Mouse (Mus musculus) hindbrain, embryonic 10.5 days (tissue): ENCODE results near the gene Pah. TPM values are rescaled to one million over a fixed set of nuclear protein-coding genes. Genes with fewer than 3 reads are reported as not detected.
A peak's percentile ranks its signal among the peaks of the same experiment; 100 is the strongest.

ENCODE experiments used
- DNase-seq: peaks from one replicate; pipeline ENCODE4 v3.0.0-alpha.2; 2017; ENCODE audit warnings: low spot score
- H3K27ac ChIP-seq: fragments of 300-500 bp; sonication (generic); 2 replicates; pipeline ENCODE4 v1.5.1; 2016; ENCODE audit warnings: mild to moderate bottlenecking, moderate library complexity
- H3K27me3 ChIP-seq: fragments of 300-500 bp; sonication (generic); 2 replicates; pipeline ENCODE4 v1.6.1; 2016; ENCODE audit warnings: mild to moderate bottlenecking; ENCODE audit not compliant: poor library complexity, insufficient read depth, severe bottlenecking
- H3K36me3 ChIP-seq: fragments of 300-500 bp; sonication (generic); 2 replicates; pipeline ENCODE4 v1.6.1; 2016; ENCODE audit warnings: mild to moderate bottlenecking, moderate library complexity
- H3K4me1 ChIP-seq: fragments of 300-500 bp; sonication (generic); replicated peaks from 2 replicates; pipeline ENCODE4 v1.6.1; 2016; ENCODE audit warnings: mild to moderate bottlenecking
- H3K4me3 ChIP-seq: fragments of 300-500 bp; sonication (generic); 2 replicates; pipeline ENCODE4 v1.5.1; 2016; ENCODE audit warnings: mild to moderate bottlenecking, moderate library complexity
- H3K9me3 ChIP-seq: fragments of 300-500 bp; sonication (generic); 2 replicates; pipeline ENCODE4 v1.6.1; 2016; ENCODE audit warnings: mild to moderate bottlenecking, moderate library complexity
- WGBS: fragments of 180-500 bp; shearing (Covaris S2); methylation state at CpG from one replicate; pipeline ENCODE4 v1.1.7; 2016; 5-methylcytosine and 5-hydroxymethylcytosine counted together
- polyA plus RNA-seq: library from polyadenylated mRNA; unstranded; fragments of >200 nt; fragmentation: Nextera tagmentation; extraction: Ambion mirVana; gene quantifications from 2 replicates; pipeline ENCODE4 v1.2.1, GENCODE M21; 2016

Pah gene
- polyA plus RNA-seq, 1 experiment from 2014 or later: not detected

GRCm38 (mm10) chr10:87520401-87521116 lies 1.0 kb upstream of the Pah start:
- H3K9me3 ChIP-seq: no peaks in the 10 kb centered on the region
- H3K4me3 ChIP-seq: no peak overlapping the region
- H3K27ac ChIP-seq: no peak overlapping the region
- WGBS: 82% methylated on average over 4 of the region's 4 CpGs
- peaks cover 5% of the 10 kb centered on the region; the same call in 1 of the 2 replicates for H3K4me1 ChIP-seq
- H3K36me3 ChIP-seq: no peaks in the 10 kb centered on the region
- H3K27me3 ChIP-seq: peaks cover 6% of the 10 kb centered on the region; the same call in 1 of the 2 replicates
- DNase-seq: no peak

GRCm38 (mm10) chr10:87534172-87534571 lies 12.6 kb downstream of the Pah start:
- WGBS: 84% methylated on average over 1 of the region's 1 CpGs
- H3K4me1 ChIP-seq: no peaks in the 10 kb centered on the region
- H3K4me3 ChIP-seq: no peak overlapping the region
- H3K36me3 ChIP-seq: no peaks in the 10 kb centered on the region
- H3K27me3 ChIP-seq: no peaks in the 10 kb centered on the region
- no peak for DNase-seq
- H3K27ac ChIP-seq: no peak overlapping the region
- H3K9me3 ChIP-seq: no peaks in the 10 kb centered on the region

GRCm38 (mm10) chr10:87545759-87546158 lies 24.2 kb downstream of the Pah start:
- Histone ChIP-seq H3K4me3 (no peak overlapping the region), H3K27ac (no peak overlapping the region), H3K36me3 (no peaks in the 10 kb centered on the region), H3K27me3 (peaks cover 48% of the 10 kb centered on the region), H3K4me1 (peaks cover 14% of the 10 kb centered on the region), H3K9me3 (no peaks in the 10 kb centered on the region)
- DNase-seq: no peak
- 88% methylated on average over 8 of the region's 8 CpGs for WGBS

GRCm38 (mm10) chr10:87546299-87547234 lies 25.0 kb downstream of the Pah start:
- 60% methylated on average over 19 of the region's 19 CpGs for WGBS
- H3K4me3 ChIP-seq: no peak overlapping the region
- H3K9me3 ChIP-seq: no peaks in the 10 kb centered on the region
- H3K4me1 ChIP-seq: peaks cover 14% of the 10 kb centered on the region
- DNase-seq: peak; percentile 36
- peaks cover 50% of the 10 kb centered on the region for H3K27me3 ChIP-seq
- H3K36me3 ChIP-seq: no peaks in the 10 kb centered on the region
- no peak overlapping the region for H3K27ac ChIP-seq

GRCm38 (mm10) chr10:87552726-87553125 lies 31.1 kb downstream of the Pah start:
- Histone ChIP-seq H3K36me3 (no peaks in the 10 kb centered on the region), H3K27ac (no peak overlapping the region), H3K4me3 (peak overlapping the region; percentile 23; the same call in 1 of the 2 replicates), H3K9me3 (no peaks in the 10 kb centered on the region), H3K27me3 (peaks cover 43% of the 10 kb centered on the region), H3K4me1 (peaks cover 3% of the 10 kb centered on the region)
- WGBS: 32% methylated on average over 8 of the region's 8 CpGs
- peak; percentile 54 for DNase-seq

- Histone ChIP-seq H3K27ac (no peak overlapping the region), H3K9me3 (no peaks in the 10 kb centered on the region), H3K27me3 (peaks cover 21% of the 10 kb centered on the region), H3K36me3 (no peaks in the 10 kb centered on the region), H3K4me1 (peaks cover 3% of the 10 kb centered on the region), H3K4me3 (no peak overlapping the region)
- no peak for DNase-seq
- 63% methylated on average over 2 of the region's 2 CpGs for WGBS
Observed at GRCm38 (mm10) chr10:87556441-87556840, 34.8 kb downstream of the Pah start.

GRCm38 (mm10) chr10:87563818-87564217 lies 42.2 kb downstream of the Pah start:
- Histone ChIP-seq H3K27ac (no peak overlapping the region), H3K36me3 (no peaks in the 10 kb centered on the region), H3K9me3 (no peaks in the 10 kb centered on the region), H3K4me3 (no peak overlapping the region), H3K4me1 (peaks cover 6% of the 10 kb centered on the region; the same call in 1 of the 2 replicates), H3K27me3 (no peaks in the 10 kb centered on the region)
- WGBS: 59% methylated on average over 9 of the region's 9 CpGs
- DNase-seq: no peak

GRCm38 (mm10) chr10:87565712-87566111 lies 44.1 kb downstream of the Pah start:
- H3K9me3 ChIP-seq: no peaks in the 10 kb centered on the region
- no peak overlapping the region for H3K4me3 ChIP-seq
- DNase-seq: no peak
- peaks cover 6% of the 10 kb centered on the region; the same call in 1 of the 2 replicates for H3K4me1 ChIP-seq
- 70% methylated on average over 2 of the region's 2 CpGs for WGBS
- H3K27me3 ChIP-seq: no peaks in the 10 kb centered on the region
- H3K36me3 ChIP-seq: no peaks in the 10 kb centered on the region
- H3K27ac ChIP-seq: no peak overlapping the region

GRCm38 (mm10) chr10:87572500-87572899 lies 50.9 kb downstream of the Pah start:
- Histone ChIP-seq H3K4me1 (no peaks in the 10 kb centered on the region), H3K4me3 (no peak overlapping the region), H3K36me3 (no peaks in the 10 kb centered on the region), H3K27ac (no peak overlapping the region), H3K27me3 (no peaks in the 10 kb centered on the region), H3K9me3 (no peaks in the 10 kb centered on the region)
- WGBS: 84% methylated on average over 4 of the region's 4 CpGs
- DNase-seq: no peak

- Histone ChIP-seq H3K9me3 (no peaks in the 10 kb centered on the region; the same call in 1 of the 2 replicates), H3K4me1 (no peaks in the 10 kb centered on the region), H3K4me3 (no peak overlapping the region), H3K27ac (no peak overlapping the region), H3K27me3 (no peaks in the 10 kb centered on the region), H3K36me3 (no peaks in the 10 kb centered on the region)
- peak; percentile 37 for DNase-seq
- WGBS: 72% methylated on average over 1 of the region's 1 CpGs
Observed at GRCm38 (mm10) chr10:87586696-87587095, 65.1 kb downstream of the Pah start.

GRCm38 (mm10) chr10:87593916-87594315 lies 72.3 kb downstream of the Pah start:
- H3K4me1 ChIP-seq: no peaks in the 10 kb centered on the region
- no peaks in the 10 kb centered on the region for H3K36me3 ChIP-seq
- no peak overlapping the region for H3K4me3 ChIP-seq
- no peak overlapping the region for H3K27ac ChIP-seq
- no peak for DNase-seq
- H3K9me3 ChIP-seq: no peaks in the 10 kb centered on the region
- WGBS: 63% methylated on average over 2 of the region's 2 CpGs
- H3K27me3 ChIP-seq: no peaks in the 10 kb centered on the region

- no peaks in the 10 kb centered on the region for H3K9me3 ChIP-seq
- H3K4me1 ChIP-seq: no peaks in the 10 kb centered on the region
- peak; percentile 40 for DNase-seq
- no peak overlapping the region for H3K4me3 ChIP-seq
- H3K36me3 ChIP-seq: no peaks in the 10 kb centered on the region
- WGBS: 41% methylated on average over 5 of the region's 5 CpGs
- H3K27me3 ChIP-seq: no peaks in the 10 kb centered on the region
- no peak overlapping the region for H3K27ac ChIP-seq
Observed at GRCm38 (mm10) chr10:87596361-87597074, 74.9 kb downstream of the Pah start.
